Mouse (Mus musculus) kidney, adult 9 months (tissue): Measurements from ENCODE around the gene 2810006K23Rik.
"Not testable (repeated sequence)": the region's sequence is repeated elsewhere in the genome, so short reads cannot be mapped to it uniquely, and the experiment has no call there.

Experiments
- DNase-seq: peaks from one replicate; pipeline ENCODE4 v3.0.0; 2022

Gene 2810006K23Rik

GRCm38 (mm10) chr5:124327510-124328364 is at the start of gene 2810006K23Rik, which contains the start of gene Mphosph9:
2810006K23Rik (plus strand) TSS chr5:124328089.
Mphosph9 (minus strand) TSS chr5:124327972.
- peak; percentile 100 for DNase-seq

DNA sequence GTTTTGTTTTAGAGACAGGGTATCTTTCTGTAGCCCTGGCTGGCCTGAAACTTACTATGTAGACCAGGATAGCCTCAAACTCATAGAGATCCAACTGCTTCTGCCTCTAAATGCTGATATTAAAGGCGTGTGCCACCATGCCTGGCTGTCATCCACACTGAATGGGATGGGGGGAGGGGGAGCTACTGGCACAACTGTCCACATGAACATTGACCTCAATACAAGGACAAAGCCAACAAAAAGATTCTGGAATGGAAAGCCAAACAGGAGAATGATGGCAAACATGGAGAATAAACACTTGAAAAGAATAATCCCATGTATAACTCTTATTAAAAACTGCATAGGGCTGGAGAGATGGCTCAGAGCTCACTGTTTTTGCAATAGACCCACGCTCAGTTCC is 45.0 kb upstream of the 2810006K23Rik start:
- no peak for DNase-seq

GRCm38 (mm10) chr5:124284330-124284729 is 43.6 kb upstream of the 2810006K23Rik start:
- peak; percentile 30 for DNase-seq

DNA sequence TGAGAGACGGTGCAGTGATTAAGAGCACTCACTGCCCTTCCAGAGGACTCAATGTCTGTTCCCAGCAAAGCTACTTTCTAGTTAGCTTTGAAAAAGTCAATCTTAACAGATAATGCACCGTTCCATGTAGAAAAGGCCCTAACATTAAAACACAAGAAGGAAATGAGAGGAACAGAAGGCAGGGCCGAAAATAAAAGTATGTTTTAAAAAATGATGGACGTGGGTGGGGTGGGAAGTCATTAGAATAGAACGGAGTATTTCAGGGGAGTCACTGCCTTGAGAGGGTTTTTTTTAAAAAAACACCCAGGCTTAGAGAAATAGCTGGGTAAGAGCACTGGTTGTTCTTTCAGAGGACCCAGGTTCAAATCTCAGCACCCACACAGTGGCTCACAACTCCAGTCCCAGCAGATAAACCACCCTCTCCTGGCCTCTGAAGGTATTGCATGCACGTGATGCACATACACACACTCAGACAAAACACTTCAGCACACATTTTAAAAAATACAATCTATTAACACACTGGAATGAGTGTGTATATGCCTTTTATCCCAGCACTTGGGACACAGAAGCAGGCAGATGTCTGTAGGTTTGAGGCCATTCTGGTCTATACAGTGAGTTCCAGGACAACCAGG is 40.2 kb upstream of the 2810006K23Rik start:
- no peak for DNase-seq

- DNase-seq = no peak
Observed at GRCm38 (mm10) chr5:124290216-124290615, 37.7 kb upstream of the 2810006K23Rik start.

GRCm38 (mm10) chr5:124293967-124294366 is 33.9 kb upstream of the 2810006K23Rik start:
- DNase-seq = no peak

DNA sequence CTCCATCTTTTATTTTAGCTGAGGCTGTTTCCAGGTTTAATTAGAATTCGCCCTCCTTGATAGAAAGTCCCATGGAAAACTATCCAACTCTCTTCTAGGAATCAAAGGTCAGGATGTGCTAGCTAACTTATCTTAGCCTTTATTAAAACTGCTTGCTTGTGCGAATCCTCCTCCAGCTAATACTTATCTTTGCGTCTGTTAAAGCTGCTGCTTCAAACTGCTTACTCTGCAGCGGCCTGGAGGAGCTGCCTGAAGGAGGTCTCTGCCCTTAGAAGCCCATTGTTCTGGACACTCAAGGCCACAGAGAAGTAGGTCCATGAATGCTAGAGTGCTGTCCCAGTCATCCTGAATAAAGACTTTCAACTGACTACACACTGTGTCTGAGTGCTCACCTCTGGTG is 31.4 kb upstream of the 2810006K23Rik start:
- DNase-seq = no peak

DNA sequence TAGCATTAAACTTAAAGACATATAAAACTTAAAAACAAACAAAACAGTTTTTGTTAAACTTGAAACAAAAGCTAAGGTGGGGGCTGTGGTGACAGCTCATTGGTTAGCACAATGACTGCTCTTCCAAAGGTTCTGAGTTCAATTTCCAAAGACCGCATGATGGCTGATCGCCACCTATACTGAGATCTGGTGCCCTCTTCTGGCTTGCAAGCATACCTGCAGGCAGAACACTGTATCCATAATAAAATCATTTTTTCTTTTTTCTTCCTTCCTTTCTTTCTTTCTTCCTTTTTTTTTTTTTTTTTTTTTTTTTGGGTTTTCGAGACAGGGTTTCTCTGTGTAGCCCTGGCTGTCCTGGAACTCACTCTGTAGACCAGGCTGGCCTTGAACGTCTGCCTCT is 28.6 kb upstream of the 2810006K23Rik start:
- DNase-seq = not testable (repeated sequence)

DNA sequence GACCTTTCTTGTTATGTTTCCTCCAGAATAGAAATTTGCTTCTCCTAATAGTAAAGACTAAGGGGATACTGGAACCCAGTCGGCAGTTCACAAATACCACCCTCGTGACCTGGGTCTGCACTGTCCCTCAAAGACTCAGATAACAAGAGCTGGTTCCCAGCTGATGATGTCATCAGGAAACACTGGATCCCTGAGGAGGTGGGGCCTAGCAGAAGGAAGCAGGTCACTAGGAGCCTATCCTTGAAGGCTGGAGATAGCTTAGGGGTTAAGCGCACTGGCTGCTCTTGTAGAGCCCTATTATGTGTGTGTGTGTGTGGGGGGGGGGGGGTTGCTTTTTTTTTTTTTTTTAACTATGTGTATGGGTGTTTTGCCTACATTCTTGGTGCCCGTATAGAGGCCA is 27.8 kb upstream of the 2810006K23Rik start:
- no peak for DNase-seq

GRCm38 (mm10) chr5:124302853-124303252 is 25.0 kb upstream of the 2810006K23Rik start:
- DNase-seq = not testable (repeated sequence)

DNA sequence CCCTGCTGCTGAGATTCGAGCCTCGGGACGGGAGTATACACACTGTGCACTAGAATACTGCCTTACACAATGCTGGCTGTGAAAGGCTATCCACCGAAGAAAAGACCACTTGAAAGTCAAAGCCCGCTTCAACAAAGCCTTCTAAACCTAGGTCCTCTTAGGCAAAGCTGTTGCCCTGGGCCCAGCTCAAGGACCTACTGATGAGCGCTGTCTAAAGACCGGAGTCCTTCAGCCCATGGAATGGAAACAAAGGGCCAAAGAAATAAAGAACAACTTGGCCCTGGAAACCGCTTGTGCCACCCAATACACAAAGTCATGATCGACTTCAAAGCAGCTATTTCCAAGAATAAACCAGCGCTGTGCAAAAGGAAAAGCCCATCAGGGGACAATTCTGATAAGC is 18.7 kb upstream of the 2810006K23Rik start:
- no peak for DNase-seq

DNA sequence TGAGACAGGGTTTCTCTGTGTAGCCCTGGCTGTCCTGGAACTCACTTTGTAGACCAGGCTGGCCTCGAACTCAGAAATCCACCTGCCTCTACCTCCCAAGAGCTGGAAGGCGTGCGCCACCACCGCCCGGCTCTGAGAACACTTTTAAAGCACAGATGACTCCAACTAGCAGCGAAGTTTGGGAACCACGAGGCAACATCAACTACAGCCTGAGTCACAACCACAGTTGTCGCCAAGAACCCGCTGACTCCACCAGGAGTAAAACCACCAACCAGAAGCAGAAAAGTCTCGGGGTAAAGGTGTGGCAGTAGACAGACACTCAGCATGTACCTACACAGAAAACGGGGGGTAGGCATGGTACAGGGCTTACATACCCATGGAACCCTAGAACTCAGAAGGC is 17.8 kb upstream of the 2810006K23Rik start:
- DNase-seq = no peak

- no peak for DNase-seq
Observed at GRCm38 (mm10) chr5:124315498-124315897, 12.4 kb upstream of the 2810006K23Rik start.

DNA sequence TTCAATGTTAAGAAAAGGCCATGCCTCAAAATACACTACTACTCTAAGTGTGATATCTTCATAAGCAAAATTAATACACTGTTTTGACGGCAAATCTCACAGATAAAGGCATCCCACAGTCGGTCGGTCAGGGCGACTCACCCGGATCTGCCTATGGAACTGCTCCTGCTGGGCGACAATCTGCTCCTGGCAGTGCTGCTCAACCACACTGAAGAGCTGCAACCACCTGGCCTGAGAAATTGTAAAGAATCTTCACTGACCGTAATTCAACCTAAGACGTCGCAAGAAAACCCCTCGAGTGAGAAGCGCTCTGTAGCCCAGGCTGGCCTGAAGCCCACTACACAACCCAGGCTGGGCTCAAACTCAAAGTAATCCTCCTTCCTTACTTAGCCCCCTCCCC is 11.9 kb upstream of the 2810006K23Rik start:
- no peak for DNase-seq

- no peak for DNase-seq
Observed at GRCm38 (mm10) chr5:124317648-124318047, 10.2 kb upstream of the 2810006K23Rik start.

DNA sequence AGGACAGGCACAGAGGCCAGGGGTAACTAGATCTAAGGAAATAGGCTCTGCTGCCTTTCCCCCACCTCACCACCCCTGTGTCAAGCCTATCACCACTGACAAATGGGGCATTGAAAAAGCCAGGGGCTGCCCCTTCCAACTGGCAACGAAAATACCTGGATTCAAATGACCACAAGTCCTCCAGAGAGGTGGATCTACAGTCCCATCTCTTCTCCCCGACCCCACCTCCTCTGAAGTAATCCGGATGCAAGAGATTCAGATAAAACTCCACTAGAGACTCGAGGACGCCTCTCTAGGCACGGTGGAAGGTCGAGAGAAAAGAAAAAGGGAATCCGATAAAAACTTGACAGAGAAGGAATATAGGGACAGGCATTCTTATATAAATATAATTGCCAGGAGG is 1.1 kb upstream of the 2810006K23Rik start:
- no peak for DNase-seq

DNA sequence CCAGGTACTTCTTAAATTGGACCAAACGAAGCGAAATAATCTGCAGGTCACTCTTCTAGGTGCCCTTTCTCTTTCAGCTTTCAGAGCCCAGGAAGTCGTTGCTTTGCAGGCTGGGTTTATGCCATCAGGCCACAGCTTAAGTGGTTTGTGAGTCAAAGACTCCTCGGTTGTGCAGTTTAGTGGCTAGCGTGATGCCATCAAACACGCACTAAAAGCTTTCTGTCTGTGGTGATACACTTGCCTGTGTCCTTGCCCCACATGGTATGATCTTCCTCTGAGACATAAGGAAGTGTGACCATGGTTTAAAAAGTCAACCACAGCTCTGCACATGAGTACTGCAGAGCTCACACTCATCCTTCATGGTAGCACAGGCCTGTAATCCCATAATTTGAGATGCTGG is 2.2 kb downstream of the 2810006K23Rik start:
- DNase-seq = no peak

- DNase-seq = peak; percentile 60
Observed at GRCm38 (mm10) chr5:124334392-124334791, 6.5 kb downstream of the 2810006K23Rik start.

- no peak for DNase-seq
Observed at GRCm38 (mm10) chr5:124337103-124337502, 9.2 kb downstream of the 2810006K23Rik start.

DNA sequence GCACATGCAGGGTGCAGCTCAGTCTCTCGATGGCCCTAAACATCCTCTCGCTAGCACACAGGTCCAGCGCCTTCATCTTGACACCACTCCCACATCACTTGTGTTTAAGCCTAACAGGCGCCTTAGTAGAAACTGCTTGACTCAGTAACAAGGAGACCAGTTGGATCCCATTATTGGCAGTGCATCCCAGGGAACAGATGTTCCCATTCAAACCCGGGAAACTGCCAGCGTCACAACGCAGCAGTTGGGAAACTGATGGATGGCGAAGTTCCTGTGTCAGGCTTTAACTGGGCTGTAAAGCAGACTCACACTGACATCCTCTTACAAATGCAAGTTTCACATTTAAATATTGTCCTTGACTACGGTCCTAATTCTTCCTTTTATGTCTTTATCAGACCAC is 10.0 kb downstream of the 2810006K23Rik start:
- DNase-seq = peak; percentile 40

- no peak for DNase-seq
Observed at GRCm38 (mm10) chr5:124338791-124339190, 10.9 kb downstream of the 2810006K23Rik start.

DNA sequence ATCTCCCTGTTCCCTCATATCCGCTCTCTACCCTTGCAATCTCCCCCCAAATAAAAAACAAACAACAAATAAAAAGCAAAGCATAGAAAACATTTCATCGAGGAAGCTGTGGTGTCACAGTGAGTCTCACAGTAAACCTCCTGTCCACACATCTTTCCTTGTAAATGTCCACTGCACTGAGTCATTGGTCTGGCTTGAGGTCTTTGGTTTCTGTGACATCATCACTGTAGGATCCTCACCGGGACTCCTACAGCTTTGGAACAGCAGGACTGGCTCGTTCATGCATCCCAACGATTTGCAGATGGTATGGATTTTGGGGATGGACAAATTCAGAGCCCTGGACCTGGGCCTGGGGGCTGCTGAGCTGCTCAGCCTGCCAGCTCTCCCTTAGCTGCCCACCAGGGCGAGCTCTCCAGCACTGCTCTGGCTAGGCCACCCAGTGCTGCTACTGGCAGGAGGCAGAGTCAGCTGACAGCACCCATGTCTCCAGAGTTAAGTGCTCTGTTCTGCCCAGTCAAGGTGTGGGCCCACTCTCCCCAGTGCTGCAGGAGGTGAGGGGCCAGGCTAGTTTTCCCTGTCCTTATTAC is 14.0 kb downstream of the 2810006K23Rik start:
- DNase-seq = not testable (repeated sequence)

DNA sequence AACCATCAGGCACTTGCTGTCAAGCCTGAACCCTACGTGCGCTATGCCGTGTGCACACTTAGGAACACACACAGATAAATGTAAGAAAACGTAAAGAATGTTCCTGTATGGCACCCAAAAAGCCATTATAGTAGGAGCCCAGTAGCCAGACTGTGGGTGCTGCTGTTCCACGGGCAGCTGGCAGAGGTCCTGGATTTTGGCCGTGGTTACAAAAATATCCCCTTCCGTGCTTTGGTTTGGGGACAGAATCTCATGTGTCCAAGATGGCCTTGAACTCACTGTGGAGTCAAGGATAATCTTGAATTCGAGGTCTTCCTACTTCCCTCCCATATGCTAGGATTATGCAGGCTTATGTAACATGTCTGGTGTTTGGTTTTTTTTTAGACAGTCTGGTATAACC is 15.0 kb downstream of the 2810006K23Rik start:
- DNase-seq = no peak

DNA sequence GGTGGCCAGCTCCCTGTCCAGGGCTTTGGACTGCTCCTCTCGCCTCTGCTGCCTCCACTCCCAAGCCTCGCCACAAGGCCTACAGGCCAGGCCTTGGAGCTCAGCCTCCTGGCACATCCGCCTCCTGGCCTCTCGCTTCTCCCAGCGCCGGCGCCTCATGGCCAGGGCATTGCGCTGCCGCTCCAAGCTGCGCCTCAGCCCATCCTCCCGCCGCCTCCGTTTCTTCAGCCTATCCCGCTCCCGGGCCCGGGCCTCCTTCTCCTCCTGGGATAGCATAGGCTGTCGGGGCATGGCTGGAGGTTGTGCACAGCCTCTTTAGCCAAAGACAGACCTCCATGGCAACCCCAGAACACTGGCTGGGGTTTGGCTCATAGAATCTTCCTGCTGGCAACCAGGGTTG is 21.3 kb downstream of the 2810006K23Rik start:
- no peak for DNase-seq
